Mouse (Mus musculus) layer of hippocampus, adult 18-20 months (tissue): ENCODE measurements around the gene Itpripl2. TPM values are rescaled to one million over a fixed set of nuclear protein-coding genes. Genes with fewer than 3 reads are reported as not detected.
A peak's percentile ranks its signal among the peaks of the same experiment; 100 is the strongest.

Source experiments
- DNase-seq, 2 experiments: peaks; one replicate each; pipeline ENCODE4 v3.0.0; 2022; ENCODE audit warnings: low spot score in 2 of 2
- long read RNA-seq: library from polyadenylated mRNA; stranded (forward); transcript quantifications from one replicate; pipeline ENCODE4 v2.0.0, GENCODE M21; 2021
- total RNA-seq, 2 experiments: library from RNA; stranded (reverse); gene quantifications; 2 replicates each; pipeline ENCODE4 v1.2.3; 2021

The Itpripl2 gene
- 1 to 10 TPM; 2.9 to 3.3 TPM for total RNA-seq
- long read RNA-seq, full-length matches to known transcripts: 1 of 1 reads
- long read RNA-seq, partial matches to known transcripts: 0 of 1 reads
- long read RNA-seq, other reads (novel, unspliced or antisense): 0 of 1 reads

DNA sequence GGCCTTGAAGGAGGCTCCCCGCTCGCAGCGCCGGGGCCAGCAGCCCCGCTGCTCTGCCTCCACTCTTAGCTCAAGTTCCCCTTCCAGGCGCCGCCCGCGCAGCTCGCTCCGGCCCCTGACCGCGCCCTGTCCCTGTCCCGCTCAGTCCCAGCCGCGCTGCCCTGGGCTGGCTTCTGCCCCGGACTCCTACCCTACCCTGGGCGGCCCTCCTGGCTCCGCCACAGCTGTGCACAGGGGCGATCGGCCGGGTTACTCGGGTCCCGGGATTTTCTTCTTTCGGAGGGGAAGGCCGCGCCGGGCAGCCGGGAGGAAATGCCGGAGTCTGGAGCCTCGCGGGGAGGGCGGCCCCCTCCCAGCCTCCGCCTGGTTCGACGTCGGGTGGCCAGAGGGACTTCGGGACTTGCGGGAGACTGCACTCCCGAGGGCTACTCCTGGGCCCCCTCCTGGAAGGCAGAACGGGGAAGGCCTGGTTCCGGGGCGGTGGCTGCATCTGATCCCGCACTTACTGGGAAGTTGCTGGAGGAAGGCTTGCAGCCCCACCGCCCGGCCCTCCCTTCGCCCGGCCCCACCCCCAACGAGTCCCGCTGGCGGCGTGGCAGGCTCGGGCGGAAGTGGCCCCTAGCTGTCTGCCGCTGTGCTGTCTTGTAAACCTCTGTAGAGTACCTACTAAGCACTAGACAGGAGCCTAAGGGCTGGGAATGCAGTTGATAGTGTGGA, at the start of gene Itpripl2:
TSS of gene Itpripl2 (minus strand) at position 545 of the 717 bp plus-strand sequence.
- peak in 1 of 2 experiments; percentile 19 for DNase-seq

DNA sequence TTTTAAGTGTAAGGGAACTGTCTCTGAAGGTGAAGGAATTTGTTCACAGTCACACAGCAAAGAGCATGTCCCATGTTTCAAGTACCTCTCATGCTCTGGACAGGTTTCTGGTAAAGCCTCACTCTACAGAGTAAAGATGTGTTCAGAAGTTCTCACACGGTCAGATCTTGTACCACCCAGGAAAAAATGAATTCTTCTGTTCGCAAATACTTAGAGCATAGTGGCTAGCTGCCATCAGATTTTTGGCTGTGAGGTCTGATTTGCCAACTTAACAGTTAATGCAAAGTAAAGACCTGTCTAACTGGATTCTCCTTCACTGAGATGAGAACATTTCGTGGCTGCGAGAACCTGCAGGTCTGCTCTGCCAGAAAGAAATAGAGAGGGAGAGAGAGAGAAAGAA, 43.3 kb upstream of the Itpripl2 start:
- DNase-seq: no peak

DNA sequence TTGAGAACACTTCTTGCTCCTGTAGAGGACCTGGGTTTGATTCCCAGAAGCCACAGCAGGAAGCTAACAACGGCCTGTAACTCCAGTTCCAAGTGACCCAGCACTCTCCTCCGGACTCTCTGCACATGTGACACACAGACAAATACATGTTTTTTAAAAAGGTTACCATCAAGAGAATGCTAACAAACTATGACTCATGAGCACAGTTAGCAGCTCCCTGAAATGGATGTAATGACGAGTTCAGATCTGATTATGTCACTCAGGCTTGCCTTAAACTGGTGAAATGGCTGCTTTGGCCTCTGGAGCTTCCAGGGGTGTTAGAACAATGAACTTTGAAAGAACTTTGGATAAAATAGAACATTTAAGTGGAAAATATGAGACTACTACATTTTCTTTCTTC, 42.6 kb upstream of the Itpripl2 start:
- no peak for DNase-seq

DNA sequence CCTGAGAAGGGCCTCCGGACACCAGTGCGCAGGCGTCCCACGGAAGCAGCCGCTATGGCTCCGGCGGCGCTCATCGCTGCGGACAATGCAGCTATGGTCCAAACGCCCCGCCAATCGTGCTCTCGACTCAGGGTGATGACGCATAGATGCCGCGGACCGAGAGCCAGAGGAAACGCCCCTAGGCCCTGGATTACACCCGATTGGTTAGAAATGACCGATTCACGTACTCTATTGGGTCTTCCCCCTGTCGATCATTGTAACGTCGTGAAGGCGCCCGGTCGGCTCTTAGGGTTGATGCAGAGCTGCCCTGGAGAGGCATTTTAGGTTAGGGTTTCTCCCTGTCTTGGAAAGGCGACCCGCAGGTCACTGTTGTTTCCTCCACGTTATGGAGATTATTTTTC, 41.4 kb upstream of the Itpripl2 start, which contains the start of gene Coq7:
TSS of gene Coq7 (minus strand) at position 179 of the 401 bp plus-strand sequence.
- DNase-seq: peak; percentile 93 to 98

DNA sequence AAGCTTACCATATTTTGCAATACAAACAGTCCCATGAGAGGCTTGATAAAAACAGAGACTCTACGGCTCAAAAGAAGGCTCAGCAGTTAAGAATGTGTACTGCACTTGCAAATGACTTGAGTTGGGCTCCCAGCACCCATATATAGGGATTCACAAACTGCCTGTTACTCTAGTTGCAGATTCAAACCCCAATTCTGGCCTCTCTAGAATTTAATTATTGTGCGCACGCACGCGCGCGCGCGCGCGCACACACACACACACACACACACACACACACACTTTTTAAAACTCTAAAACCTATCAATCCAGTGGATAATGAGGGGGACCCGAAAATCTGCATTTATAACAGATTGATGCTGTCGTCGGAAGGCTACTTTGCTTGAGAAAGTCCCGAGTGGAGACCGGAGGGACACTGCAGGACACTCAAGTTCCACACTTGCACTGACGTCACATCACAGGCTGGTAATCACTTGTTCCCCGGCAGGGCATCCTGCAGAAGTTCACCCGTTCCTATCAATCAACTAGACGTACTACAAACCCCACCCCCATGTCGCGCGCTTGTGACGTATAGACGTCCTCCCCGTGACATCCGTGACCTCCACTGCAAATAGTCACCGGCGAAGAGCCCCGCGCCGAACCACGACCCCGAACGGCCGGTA, 40.9 kb upstream of the Itpripl2 start:
- DNase-seq: peak; percentile 94 to 99

DNA sequence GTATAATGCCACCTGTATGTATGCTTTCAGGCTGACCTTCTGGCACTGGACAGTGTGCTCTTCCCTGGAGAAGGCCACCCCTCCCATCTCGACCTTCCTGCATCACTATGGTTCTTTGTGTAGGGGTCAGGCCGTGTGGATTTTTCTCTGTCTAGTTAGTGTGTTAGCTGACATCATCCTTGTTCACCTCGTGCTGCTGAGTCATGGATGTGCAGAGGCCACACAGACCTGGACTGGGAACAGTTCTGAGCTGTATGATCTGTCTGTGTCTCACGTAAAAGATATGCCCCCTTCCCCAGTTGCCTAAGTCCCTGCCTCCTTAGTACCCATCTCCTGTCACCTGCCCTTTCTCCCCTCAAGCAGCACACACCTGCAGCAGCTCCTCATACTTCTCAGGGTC, 35.2 kb upstream of the Itpripl2 start:
- DNase-seq: no peak

DNA sequence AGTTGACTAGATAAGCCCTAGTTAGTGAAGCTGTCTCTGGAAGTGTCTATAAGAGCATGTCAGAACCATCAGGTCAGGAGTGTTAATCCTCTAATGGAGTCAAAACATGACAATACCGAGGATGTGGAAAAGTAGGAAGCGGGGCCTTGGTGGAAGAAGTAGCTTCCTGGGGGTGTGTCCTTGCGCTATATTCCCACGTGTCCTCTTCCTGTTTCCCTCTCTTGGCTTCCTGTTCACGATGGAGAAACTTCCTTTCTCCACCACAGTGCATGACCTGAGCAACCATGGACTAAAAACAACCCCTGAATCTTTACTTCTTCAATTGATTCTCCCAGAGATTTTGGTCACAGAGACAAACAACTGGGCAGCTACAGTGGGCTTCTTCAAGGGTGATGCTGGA, 30.3 kb upstream of the Itpripl2 start:
- DNase-seq: no peak

DNA sequence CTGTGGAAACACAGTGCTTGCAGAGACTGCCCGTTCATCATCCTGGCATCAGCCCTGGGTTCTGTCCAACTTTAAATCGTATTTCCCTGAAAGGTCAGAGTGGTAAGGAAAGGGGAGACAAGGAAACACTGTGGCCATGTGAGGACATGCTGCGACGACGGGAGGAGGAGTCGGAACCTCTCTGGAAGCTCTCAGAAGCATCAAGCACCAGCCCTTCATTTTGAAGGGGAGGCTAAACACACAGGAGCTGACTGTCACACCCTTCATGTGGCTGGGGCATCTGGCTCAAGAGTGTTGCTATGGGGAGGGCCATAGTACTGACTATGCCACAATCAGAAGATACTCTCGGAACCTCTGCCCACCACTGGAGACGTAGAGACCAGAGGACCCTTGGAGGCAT, 27.9 kb upstream of the Itpripl2 start:
- no peak for DNase-seq

DNA sequence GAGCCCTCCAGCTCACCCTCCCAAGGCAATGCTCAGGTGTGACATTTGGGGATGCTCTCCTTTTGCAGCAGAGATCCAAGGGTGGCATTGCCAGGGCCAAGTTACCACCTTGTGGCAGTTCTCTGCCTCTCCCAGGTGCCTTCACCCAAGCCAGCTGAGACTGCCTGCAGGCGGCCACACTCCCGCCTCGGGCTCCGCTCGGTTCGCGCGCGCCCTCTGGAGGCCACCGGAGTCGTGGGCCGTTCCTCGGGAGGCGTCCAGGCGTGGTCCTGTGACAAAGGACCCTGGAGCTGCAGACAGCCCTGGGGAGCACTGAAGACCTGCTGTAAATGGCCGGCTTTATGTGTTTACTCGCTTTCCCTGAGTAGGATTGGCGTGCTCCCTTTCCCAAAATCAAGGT, 26.9 kb upstream of the Itpripl2 start:
- peak; percentile 54 to 72 for DNase-seq

DNA sequence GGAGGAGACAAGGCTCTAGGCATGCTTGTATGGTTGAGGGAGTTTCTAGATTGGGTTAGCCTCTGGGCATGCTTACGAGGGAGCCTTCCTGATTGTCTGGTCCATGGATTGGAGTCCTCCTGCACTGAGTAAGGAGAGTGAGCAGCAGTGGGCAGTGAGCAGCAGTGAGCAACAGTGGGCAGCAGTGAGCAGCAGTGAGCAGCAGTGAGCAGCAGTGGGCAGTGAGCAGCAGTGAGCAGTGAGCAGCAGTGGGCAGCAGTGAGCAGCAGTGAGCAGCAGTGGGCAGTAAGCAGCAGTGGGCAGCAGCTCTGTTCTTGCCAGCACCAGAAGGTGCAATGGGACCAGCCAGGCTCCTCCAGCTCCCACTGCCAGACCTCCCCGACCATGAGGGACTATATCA, 26.0 kb upstream of the Itpripl2 start:
- DNase-seq: no peak

DNA sequence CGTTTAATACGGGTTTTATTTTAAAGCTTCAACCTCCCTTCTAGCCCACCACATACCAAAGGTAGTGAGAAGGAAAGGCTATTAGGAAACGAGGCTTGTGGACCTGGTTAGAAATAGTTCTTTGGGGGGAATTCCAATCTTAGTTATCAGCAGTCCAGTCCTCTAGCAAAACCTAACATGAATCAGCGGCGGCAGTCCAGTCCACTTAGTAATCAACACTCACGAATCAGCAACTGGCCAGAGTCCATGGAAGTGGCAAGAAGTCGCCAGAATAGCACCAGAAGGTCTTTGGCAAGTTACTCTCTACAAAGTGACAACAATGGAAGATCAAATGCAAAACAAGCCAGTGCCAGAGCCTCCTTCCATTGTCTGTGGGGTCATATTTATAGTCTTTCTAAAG, 16.8 kb upstream of the Itpripl2 start:
- DNase-seq: no peak

DNA sequence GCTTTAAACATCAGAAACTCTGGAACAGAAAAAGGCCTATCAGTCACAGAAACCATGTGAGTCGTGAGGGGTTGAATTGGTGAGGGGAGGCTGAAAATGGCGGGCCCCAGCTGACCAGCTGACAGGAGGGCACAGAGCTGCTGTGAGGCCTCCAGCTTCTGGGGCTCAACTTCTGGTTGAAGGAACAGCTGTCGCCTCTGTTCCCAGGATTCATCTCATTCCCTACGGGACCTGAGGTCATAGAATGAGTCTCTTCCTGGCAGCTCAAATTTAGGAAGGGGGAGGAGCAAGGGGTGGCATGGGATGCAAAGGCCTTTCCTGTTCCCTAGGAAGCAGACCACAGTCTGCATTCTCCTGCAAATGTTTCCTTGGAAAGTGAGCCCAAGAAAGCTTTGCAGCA, 12.1 kb upstream of the Itpripl2 start:
- DNase-seq: no peak

DNA sequence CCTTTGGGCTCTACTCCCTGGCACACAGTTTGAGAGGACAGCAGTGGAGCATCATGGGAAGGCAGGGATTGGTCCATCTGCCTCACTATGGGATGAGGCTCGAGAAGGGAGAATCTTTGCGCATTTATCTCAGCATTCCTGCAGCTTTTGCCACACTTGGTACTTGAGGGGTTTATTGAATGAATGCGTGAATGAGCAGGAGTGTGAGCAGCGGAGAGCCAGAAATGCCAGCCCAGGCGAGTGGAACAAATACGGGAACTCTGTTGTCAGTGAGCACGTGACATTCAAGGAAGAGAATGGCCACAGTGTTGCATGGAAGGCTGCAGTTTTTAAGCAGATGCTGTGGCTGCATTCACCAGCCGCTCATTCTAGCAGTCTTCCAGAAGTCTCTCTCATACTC, 10.6 kb upstream of the Itpripl2 start:
- DNase-seq: no peak

DNA sequence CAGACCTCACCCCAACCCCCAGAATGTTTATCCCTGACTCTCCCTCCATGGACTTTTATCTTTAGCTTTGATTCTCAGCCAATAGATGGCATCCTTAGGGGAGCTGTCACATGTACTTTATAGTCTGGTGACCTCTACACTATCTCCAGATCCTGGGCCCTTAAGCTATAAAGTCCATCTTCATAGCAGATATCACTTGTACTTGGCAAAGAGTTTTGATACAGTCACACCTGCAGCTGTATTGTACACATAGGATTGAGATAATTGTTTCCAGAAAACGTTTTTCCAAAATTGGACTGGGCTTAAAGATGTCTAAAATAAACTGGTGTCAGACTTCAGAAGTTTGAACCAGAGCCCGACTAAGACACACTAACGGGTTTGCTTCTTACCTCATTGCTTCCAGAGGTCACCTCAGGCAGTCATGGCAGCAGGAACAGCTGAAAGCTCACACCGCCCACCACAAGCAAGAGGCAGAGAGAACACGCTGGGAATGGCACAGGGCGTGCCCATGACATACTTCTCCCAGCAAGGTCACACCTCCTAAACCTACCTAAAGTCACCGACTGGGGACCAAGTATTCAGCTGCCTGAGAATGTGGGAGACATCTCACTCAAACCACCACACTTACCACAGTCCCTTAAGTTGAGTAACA, 8.1 kb upstream of the Itpripl2 start:
- no peak for DNase-seq

DNA sequence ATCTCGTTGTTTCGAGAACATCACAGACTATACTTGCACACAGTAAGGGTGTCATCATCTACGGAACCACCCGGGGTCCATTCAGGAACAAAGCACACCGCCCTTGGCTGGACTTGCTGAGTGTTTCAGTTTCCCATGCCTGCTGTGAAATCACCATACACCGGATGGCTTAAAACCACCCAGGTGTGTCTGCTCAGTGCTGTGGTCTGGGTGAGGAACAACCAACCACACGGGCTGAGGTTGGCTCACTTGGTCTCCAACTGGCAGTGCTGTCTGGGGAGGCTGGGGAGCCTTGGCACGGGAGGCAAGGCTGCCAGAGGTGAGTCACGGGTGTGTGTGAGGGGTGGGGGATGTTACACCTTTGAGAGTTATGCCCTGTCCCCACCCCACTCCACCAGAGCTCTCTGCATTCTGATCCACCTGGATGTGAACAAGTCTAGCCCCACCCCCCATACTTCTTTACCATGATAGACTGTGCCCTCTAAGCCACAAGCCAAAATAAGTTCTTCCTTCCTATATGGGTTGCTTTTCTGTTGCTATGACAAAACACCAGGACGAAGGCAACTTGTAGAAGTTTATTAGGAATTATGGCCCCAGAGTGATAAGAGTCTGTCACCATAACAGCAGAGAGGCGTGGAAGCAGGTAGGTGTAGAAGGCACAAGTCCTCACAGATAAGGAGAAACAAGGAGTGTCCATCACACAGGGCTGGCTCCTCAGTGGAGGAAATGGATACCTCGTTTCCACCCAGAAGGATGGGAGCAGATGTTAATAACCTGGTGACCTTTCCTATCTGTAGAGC, 7.4 kb upstream of the Itpripl2 start:
- no peak for DNase-seq

DNA sequence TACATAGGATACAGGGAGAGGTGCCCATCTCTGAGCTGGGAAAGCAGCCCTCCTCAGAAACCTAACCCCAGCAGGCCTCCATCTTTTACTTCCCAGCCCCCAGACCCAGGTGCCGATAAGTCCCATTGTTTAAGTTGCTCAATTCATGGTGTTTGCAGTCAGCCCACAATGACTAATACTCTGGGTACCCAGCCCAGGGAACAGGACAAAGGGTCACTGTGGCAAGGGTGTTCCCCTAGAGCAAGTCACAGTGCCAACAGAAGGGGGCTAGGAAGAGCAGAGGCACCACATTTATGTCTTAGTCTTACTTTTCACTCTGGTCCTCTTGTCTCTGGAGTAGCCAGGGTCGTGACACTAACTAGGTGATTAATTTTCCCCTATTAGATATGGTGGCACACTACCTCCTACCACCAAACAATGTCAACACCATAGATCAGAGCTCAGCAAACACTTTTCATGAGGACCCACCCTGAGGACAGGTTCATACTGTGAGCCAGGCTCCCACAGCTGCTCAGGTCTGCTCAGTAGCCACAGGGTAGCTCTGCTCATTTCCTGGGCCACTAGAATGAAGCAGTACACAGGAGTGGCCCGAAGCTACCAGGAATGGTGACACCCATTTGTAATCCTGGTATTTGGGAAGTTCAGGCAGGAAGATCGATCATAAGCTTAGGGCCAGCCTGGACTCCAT, 3.3 kb upstream of the Itpripl2 start:
- no peak for DNase-seq

DNA sequence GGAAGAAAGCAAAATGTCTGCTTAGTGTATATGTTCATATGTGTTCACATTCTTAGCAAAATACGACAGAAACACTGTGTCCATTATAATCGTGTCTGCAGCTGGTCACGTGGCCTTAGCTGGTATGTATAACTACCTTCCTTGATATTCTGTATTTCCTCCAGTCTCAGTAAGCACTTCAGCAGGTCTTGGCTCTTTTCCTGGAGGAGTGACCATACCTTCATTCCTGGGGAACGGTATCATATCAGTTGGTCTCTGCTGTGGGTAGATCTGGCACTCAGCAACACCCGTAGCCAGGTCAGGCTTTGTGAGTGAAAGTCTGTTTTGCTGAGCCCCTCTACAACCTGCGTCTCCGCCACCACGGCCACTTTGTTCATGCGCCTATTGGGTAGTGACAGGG, 2.1 kb upstream of the Itpripl2 start:
- DNase-seq: no peak

DNA sequence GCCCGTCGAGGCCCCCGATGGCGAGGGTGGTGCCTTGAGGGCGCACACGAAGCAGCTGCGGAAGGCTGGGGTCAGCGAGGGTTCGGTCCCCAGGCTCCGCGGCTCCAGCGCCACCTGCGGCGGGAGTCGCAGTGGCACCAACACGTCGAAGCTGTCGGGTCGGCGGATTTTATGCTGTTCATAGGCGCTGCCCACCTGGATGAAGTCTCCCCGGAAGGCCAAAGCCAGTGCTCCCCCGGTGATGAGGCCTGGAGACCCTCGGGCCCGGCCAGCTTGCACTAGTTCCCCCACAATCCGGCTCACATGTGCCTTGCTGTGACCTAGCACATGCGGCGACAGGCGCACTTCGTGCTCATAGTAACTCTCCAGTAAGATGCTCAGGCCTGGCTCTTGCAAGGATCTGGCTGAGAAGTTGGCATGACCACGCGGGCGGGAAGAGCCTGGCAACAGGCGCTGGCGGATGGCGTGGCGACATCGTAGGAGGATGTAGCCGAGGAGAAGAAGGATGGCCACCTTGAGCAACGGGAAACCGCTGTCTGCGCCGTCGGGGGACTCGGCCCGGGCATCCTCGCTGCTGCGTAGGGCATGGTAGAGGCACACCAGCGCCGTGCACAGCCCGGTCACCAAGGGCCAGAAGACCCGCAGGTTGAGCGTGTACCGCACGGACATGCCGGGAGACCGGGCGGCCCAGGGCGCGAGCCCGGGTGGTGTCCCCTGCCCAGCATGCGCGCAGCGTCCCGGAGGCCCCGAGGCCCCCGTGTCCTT, 927 bp downstream of the Itpripl2 start:
- DNase-seq: no peak

DNA sequence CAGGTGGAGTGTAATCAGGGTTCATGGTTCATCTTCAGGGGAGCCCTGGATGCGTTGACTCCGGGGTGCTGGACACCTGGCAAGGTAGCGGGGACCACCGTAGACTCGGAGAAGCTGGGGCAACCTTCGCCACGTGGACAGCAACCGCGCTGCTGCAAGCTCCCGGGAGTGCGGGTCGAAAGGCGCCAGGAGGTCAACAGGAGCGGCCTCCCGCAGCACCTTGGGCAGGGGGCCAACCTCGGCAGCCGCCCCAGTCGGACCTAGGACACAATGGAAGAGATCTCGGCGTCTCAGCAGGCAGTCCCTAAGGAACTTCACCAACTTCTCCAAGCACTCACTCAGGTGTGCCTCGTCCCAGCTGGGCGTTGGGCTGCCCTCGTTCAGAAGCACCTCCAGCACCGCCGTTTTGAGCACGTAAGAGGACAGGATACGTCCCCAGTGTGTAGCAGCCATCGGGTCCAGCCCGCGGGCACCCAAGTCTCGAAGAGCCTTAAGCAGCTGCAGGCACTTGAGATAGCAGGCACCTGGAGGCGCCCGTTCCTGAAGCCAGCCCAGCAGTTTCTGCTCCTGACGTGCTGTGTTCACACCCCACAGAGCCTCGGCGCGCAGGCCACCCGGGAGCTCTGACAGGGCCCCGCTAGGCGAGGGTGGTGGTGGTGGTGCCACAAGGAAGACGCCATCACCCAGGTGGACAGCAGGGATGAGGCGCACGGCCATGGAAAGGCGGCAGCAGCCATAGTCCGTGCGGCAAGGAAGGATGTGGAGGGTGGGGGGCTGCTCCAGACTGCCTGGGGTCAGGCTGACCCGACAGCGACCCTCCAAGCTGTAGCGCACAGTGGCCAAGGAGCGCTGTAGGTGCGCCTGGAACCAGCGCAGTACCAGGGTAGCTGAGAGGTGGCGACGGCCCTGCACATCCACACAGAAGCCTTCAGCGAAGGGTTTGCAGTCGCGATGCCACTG, 1.8 kb downstream of the Itpripl2 start:
- DNase-seq: no peak
